Mouse (Mus musculus) kidney, embryonic 14.5 days (tissue): ENCODE measurements at regions not wholly inside any gene's neighbourhood (a gene's known extent, or its start where the extent isn't known, plus 50 kb on each side); places are given as distances from the start of the nearest gene placed in this dataset.

Experiments used
- ATAC-seq: fragments of 200-750 bp; cut with Nextera tagmentation; 2 replicates; pipeline ENCODE4 v1.8.0; 2017; ENCODE audit warnings: moderate number of reproducible peaks, mild to moderate bottlenecking, moderate TSS enrichment, moderate library complexity; ENCODE audit not compliant: low FRiP score, low TSS enrichment
- H3K27ac ChIP-seq: fragments of 300-500 bp; sonication (generic); 2 replicates; pipeline ENCODE4 v1.5.1; 2014; ENCODE audit warnings: low read depth, mild to moderate bottlenecking, low read length, moderate library complexity, mixed read lengths
- H3K27me3 ChIP-seq: fragments of 300-500 bp; sonication (generic); 2 replicates; pipeline ENCODE4 v1.6.1; 2014; ENCODE audit warnings: mild to moderate bottlenecking, low read length; ENCODE audit not compliant: control insufficient read depth, insufficient read depth
- H3K36me3 ChIP-seq: fragments of 300-500 bp; sonication (generic); 2 replicates; pipeline ENCODE4 v1.6.1; 2014; ENCODE audit warnings: low read length, mixed read lengths; ENCODE audit not compliant: control insufficient read depth, insufficient read depth
- H3K4me1 ChIP-seq: fragments of 300-500 bp; sonication (generic); 2 replicates; pipeline ENCODE4 v1.6.1; 2014; ENCODE audit warnings: low read length, mixed read lengths; ENCODE audit not compliant: control insufficient read depth, insufficient read depth
- H3K4me2 ChIP-seq: fragments of 300-500 bp; sonication (generic); replicated peaks from 2 replicates; pipeline ENCODE4 v1.6.1; 2014; ENCODE audit warnings: low read depth, mild to moderate bottlenecking, low read length
- H3K4me3 ChIP-seq: fragments of 300-500 bp; sonication (generic); 2 replicates; pipeline ENCODE4 v1.5.1; 2014; ENCODE audit warnings: mild to moderate bottlenecking, low read length
- H3K9ac ChIP-seq: fragments of 300-500 bp; sonication (generic); 2 replicates; pipeline ENCODE4 v1.6.1; 2014; ENCODE audit warnings: low read depth, mild to moderate bottlenecking, low read length, moderate library complexity
- H3K9me3 ChIP-seq: fragments of 300-500 bp; sonication (generic); 2 replicates; pipeline ENCODE4 v1.6.1; 2016; ENCODE audit warnings: low read length; ENCODE audit not compliant: control insufficient read depth
- WGBS: fragments of 180-500 bp; shearing (Covaris S2); extraction: QIAGEN DNeasy Blood & Tissue Kit; methylation state at CpG from one replicate; pipeline ENCODE4 v1.1.7; 2014; 5-methylcytosine and 5-hydroxymethylcytosine counted together

DNA sequence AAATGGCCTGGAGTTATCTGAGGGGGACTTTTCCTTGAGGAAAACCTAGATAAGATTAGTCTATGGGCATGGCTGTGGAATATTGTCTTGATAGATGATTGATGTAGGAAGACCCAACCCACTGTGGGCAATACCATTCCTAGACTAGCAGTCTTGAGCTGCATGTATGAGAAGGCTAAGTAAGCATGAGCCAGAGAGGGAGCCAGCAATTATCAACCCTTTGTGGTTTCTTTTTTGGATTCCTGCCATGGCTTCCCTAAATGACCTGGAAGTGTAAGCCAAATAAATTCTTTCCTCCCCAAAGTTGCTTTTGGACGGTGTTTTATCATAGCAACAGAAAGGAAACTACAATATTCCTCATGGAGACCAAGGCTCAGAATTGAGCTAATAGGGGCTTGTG is 253.7 kb upstream of the Dpp6 start:
- Histone ChIP-seq H3K4me2 (no peak overlapping the region), H3K27me3 (no peaks in the 10 kb centered on the region), H3K4me1 (no peaks in the 10 kb centered on the region), H3K36me3 (no peaks in the 10 kb centered on the region), H3K9ac (no peak overlapping the region), H3K27ac (no peak overlapping the region), H3K4me3 (no peak overlapping the region), H3K9me3 (no peaks in the 10 kb centered on the region)
- ATAC-seq = no peak
- WGBS = 69% methylated on average over 1 of the region's 1 CpGs

- no peak overlapping the region for H3K9ac ChIP-seq
- no peak overlapping the region for H3K4me2 ChIP-seq
- ATAC-seq = no peak
- 95% methylated on average over 1 of the region's 1 CpGs for WGBS
- no peaks in the 10 kb centered on the region for H3K36me3 ChIP-seq
- H3K4me1 ChIP-seq = no peaks in the 10 kb centered on the region
- H3K27ac ChIP-seq = no peak overlapping the region
- H3K27me3 ChIP-seq = no peaks in the 10 kb centered on the region
- no peak overlapping the region for H3K4me3 ChIP-seq
- no peaks in the 10 kb centered on the region for H3K9me3 ChIP-seq
Measured at GRCm38 (mm10) chr5:26564056-26564455, 252.9 kb upstream of the Dpp6 start.

DNA sequence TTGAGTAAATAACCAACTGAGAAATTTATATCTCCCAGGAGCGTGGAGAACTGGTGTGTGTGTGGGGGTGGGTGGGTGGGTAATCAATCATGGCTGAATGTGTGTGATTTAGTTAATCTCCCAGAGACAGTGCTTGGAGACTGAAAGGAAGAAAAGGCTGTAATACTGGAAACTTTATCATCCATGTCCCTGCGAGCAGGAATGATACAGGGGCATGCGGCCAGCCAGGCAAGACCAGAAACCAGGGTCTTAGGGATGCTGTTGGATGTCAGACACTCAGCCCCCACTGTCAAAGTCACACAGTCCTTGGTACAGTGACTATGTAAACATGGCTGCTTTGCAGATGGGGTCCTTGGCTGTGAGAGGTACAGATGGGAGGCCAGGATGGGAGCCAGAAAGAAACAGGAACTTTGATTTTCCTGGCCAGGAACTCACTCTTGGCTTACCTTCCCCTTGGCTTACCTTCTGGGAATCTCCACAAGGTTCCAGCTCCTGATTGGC is 244.3 kb upstream of the Dpp6 start:
- Histone ChIP-seq H3K4me3 (no peak overlapping the region), H3K4me2 (no peak overlapping the region)
- 26% methylated on average over 3 of the region's 3 CpGs for WGBS

DNA sequence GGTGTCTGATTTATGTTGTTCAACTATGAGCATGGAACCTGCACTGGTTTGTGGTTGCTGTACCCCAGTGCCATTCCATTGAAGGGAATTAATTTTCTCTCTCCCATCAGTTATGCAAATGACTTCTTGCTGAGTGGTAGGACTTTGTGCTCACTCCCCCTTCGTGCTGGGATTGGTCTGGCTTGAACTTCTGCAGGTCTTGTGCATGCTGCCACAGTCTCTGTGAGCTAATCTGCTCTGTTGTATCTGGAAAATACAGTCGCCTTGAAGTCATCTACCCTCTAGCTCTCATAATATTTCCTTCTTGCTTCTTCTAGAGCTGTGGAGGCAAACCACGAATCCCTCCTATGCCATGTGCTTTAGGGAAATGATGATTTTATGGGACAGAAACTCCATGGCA is 243.6 kb upstream of the Dpp6 start:
- Histone ChIP-seq H3K9me3 (no peaks in the 10 kb centered on the region), H3K27me3 (no peaks in the 10 kb centered on the region), H3K27ac (no peak overlapping the region), H3K36me3 (no peaks in the 10 kb centered on the region), H3K9ac (no peak overlapping the region), H3K4me3 (no peak overlapping the region), H3K4me2 (no peak overlapping the region), H3K4me1 (no peaks in the 10 kb centered on the region)
- 79% methylated on average over 3 of the region's 3 CpGs for WGBS
- no peak for ATAC-seq

More for the DNA sequence above, 244.3 kb upstream of the Dpp6 start:
- H3K4me1 ChIP-seq = no peaks in the 10 kb centered on the region
- ATAC-seq = peak; percentile 98
- no peaks in the 10 kb centered on the region for H3K27me3 ChIP-seq
- no peak overlapping the region for H3K27ac ChIP-seq
- H3K36me3 ChIP-seq = no peaks in the 10 kb centered on the region
- H3K9me3 ChIP-seq = no peaks in the 10 kb centered on the region
- H3K9ac ChIP-seq = no peak overlapping the region

DNA sequence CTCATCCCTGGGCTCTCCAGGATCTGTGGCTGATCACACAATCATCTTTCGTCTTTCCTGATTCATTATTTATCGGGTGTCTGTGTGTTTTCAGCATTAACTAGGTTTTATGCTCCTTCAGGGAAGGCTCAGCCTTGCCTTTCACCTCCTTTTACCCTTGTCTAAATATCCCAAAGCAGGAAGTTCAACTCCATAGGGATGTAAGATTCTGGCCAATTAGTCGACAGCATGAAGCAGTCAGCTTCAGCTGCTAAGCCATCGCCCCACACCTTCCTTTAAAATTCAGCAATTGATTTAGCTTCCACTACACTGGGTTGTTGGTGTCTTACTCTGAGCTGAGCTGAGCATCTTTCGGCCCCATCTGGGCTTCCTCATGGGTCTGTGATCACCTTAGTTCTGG is 230.9 kb upstream of the Dpp6 start:
- Histone ChIP-seq H3K4me2 (no peak overlapping the region), H3K36me3 (no peaks in the 10 kb centered on the region), H3K4me1 (no peaks in the 10 kb centered on the region), H3K27me3 (no peaks in the 10 kb centered on the region), H3K4me3 (no peak overlapping the region), H3K9me3 (no peaks in the 10 kb centered on the region), H3K27ac (no peak overlapping the region), H3K9ac (no peak overlapping the region)
- no peak for ATAC-seq
- WGBS = 81% methylated on average over 5 of the region's 5 CpGs

GRCm38 (mm10) chr5:26590886-26591285 is 226.1 kb upstream of the Dpp6 start:
- no peak overlapping the region for H3K9ac ChIP-seq
- ATAC-seq = peak; percentile 66; the same call in 1 of the 2 replicates
- 68% methylated on average over 6 of the region's 6 CpGs for WGBS
- H3K36me3 ChIP-seq = no peaks in the 10 kb centered on the region
- H3K4me2 ChIP-seq = no peak overlapping the region
- H3K4me1 ChIP-seq = no peaks in the 10 kb centered on the region
- H3K4me3 ChIP-seq = no peak overlapping the region
- no peak overlapping the region for H3K27ac ChIP-seq
- no peaks in the 10 kb centered on the region for H3K27me3 ChIP-seq
- no peaks in the 10 kb centered on the region for H3K9me3 ChIP-seq

DNA sequence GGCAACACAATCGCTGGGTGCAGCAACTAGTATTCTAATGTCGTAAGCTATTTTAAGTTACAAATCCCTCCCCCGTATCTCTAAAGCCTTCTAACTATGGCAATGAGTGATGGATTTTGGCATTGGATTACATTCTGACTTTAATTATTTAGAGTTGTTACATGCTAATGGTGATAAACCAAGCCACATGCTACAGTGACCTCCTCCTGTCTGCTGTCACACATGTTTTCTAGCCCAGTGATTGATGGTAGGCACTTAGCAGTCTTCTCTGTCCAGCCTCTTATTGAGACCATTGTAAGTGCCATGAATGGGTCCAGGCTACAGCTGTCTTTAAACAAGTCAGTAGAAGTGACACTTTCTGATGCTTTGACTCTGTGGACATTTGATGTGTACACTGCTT is 224.7 kb upstream of the Dpp6 start:
- 26% methylated on average over 3 of the region's 3 CpGs for WGBS
- ATAC-seq = peak; percentile 63
- Histone ChIP-seq H3K4me1 (no peaks in the 10 kb centered on the region), H3K4me3 (no peak overlapping the region), H3K9ac (no peak overlapping the region), H3K27ac (no peak overlapping the region), H3K27me3 (no peaks in the 10 kb centered on the region), H3K4me2 (no peak overlapping the region), H3K36me3 (no peaks in the 10 kb centered on the region), H3K9me3 (no peaks in the 10 kb centered on the region)

- WGBS = 89% methylated on average over 2 of the region's 2 CpGs
- H3K9ac ChIP-seq = no peak overlapping the region
Measured at GRCm38 (mm10) chr5:26597991-26598390, 219.0 kb upstream of the Dpp6 start.

GRCm38 (mm10) chr5:26619272-26619671 is 197.7 kb upstream of the Dpp6 start:
- no peak overlapping the region for H3K4me2 ChIP-seq
- H3K27me3 ChIP-seq = no peaks in the 10 kb centered on the region
- H3K9me3 ChIP-seq = no peaks in the 10 kb centered on the region
- no peaks in the 10 kb centered on the region for H3K36me3 ChIP-seq
- 24% methylated on average over 2 of the region's 2 CpGs for WGBS
- no peak overlapping the region for H3K27ac ChIP-seq
- ATAC-seq = no peak
- no peak overlapping the region for H3K4me3 ChIP-seq
- H3K4me1 ChIP-seq = no peaks in the 10 kb centered on the region
- H3K9ac ChIP-seq = no peak overlapping the region

More at GRCm38 (mm10) chr5:26597991-26598390, 219.0 kb upstream of the Dpp6 start:
- no peak overlapping the region for H3K4me3 ChIP-seq
- ATAC-seq = no peak
- no peaks in the 10 kb centered on the region for H3K36me3 ChIP-seq
- H3K9me3 ChIP-seq = no peaks in the 10 kb centered on the region
- no peaks in the 10 kb centered on the region for H3K4me1 ChIP-seq
- no peak overlapping the region for H3K4me2 ChIP-seq
- no peak overlapping the region for H3K27ac ChIP-seq
- no peaks in the 10 kb centered on the region for H3K27me3 ChIP-seq
